Mouse (Mus musculus) Muller cell, postnatal 12 days (primary cell): Measurements from ENCODE around the gene Arap2.
"Not testable (repeated sequence)": the region's sequence is repeated elsewhere in the genome, so short reads cannot be mapped to it uniquely, and the experiment has no call there.

ENCODE experiments used
- DNase-seq: peaks from one replicate; pipeline ENCODE4 v3.0.0-alpha.2; 2015; ENCODE audit errors: inconsistent ontology term

The Arap2 gene

GRCm38 (mm10) chr5:62743220-62743922 is 22.6 kb downstream of the Arap2 start:
- no peak for DNase-seq

- peak; percentile 62 for DNase-seq
Measured at GRCm38 (mm10) chr5:62739451-62740415, 26.2 kb downstream of the Arap2 start.

GRCm38 (mm10) chr5:62730573-62730972 is 35.4 kb downstream of the Arap2 start:
- not testable (repeated sequence) for DNase-seq

GRCm38 (mm10) chr5:62725551-62725950 is 40.4 kb downstream of the Arap2 start:
- peak; percentile 36 for DNase-seq

GRCm38 (mm10) chr5:62723261-62724105 is 42.5 kb downstream of the Arap2 start:
- peak; percentile 30 for DNase-seq

GRCm38 (mm10) chr5:62716468-62716867 is 49.5 kb downstream of the Arap2 start:
- DNase-seq: no peak

- DNase-seq: no peak
Measured at GRCm38 (mm10) chr5:62715977-62716376, 50.0 kb downstream of the Arap2 start.

GRCm38 (mm10) chr5:62715436-62715835 is 50.5 kb downstream of the Arap2 start:
- DNase-seq: no peak

GRCm38 (mm10) chr5:62710955-62711354 is 55.0 kb downstream of the Arap2 start:
- DNase-seq: no peak

GRCm38 (mm10) chr5:62706900-62707299 is 59.1 kb downstream of the Arap2 start:
- peak; percentile 88 for DNase-seq

- peak; percentile 80 for DNase-seq
Measured at GRCm38 (mm10) chr5:62689965-62690364, 76.0 kb downstream of the Arap2 start.

- DNase-seq: no peak
Measured at GRCm38 (mm10) chr5:62683751-62684150, 82.2 kb downstream of the Arap2 start.

GRCm38 (mm10) chr5:62683207-62683606 is 82.8 kb downstream of the Arap2 start:
- DNase-seq: no peak

- DNase-seq: no peak
Measured at GRCm38 (mm10) chr5:62677390-62677789, 88.6 kb downstream of the Arap2 start.

GRCm38 (mm10) chr5:62672736-62673436 is 93.1 kb downstream of the Arap2 start:
- peak; percentile 45 for DNase-seq

- no peak for DNase-seq
Measured at GRCm38 (mm10) chr5:62665329-62665728, 100.6 kb downstream of the Arap2 start.

GRCm38 (mm10) chr5:62664847-62665246 is 101.1 kb downstream of the Arap2 start:
- no peak for DNase-seq

GRCm38 (mm10) chr5:62663206-62663605 is 102.8 kb downstream of the Arap2 start:
- DNase-seq: no peak

- DNase-seq: no peak
Measured at GRCm38 (mm10) chr5:62653924-62654323, 112.0 kb downstream of the Arap2 start.

GRCm38 (mm10) chr5:62642330-62642729 is 123.6 kb downstream of the Arap2 start:
- DNase-seq: no peak

GRCm38 (mm10) chr5:62640501-62640900 is 125.5 kb downstream of the Arap2 start:
- DNase-seq: peak; percentile 85
